Mouse (Mus musculus) ES-E14 (cell line): ENCODE results near the gene Glis2.

ENCODE experiments used
- CHD2 ChIP-seq: IDR thresholded peaks from 2 replicates; pipeline ENCODE4 v1.6.1; 2014; ENCODE audit warnings: mild to moderate bottlenecking, low read depth, low read length, inconsistent platforms
- MAFK ChIP-seq: IDR thresholded peaks from 2 replicates; pipeline ENCODE4 v1.6.1; 2014; ENCODE audit warnings: mild to moderate bottlenecking, low read depth, low read length, inconsistent platforms; ENCODE audit not compliant: insufficient read depth

DNA sequence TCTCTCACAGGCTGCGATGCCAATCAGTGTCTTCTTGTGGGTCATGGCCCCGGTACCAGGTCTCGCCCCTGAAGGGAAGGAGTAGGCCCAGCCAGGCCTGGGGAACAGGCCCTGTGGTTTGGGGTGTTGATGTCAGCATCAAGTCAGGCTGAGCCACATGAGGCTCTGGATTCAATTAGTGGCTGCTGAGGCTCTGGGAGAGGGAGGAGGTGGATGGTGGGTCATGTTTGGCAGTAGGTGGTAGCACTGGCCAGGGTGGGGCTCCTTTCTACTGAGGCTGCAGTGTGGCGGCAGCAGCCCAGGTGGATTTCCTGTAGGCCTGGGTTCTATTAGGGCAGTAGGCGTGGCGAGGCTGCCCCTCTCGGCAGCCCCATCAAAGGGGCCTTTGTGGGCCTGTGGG is 57.1 kb downstream of the Glis2 start:
- no peak for TF ChIP-seq MAFK
- no peak for TF ChIP-seq CHD2
